Mouse (Mus musculus) embryonic facial prominence, embryonic 10.5 days (tissue): ENCODE results near the gene Mpzl1. TPM values are rescaled to one million over a fixed set of nuclear protein-coding genes. Genes with fewer than 3 reads are reported as not detected.
A peak's percentile ranks its signal among the peaks of the same experiment; 100 is the strongest.
"Not testable (repeated sequence)": the region's sequence is repeated elsewhere in the genome, so short reads cannot be mapped to it uniquely, and the experiment has no call there.

Experiments
- DNase-seq: peaks from one replicate; pipeline ENCODE4 v3.0.0-alpha.2; 2017; ENCODE audit warnings: low spot score
- H3K27ac ChIP-seq: fragments of 300-500 bp; sonication (generic); replicated peaks from 2 replicates; pipeline ENCODE4 v1.5.1; 2016; ENCODE audit warnings: mild to moderate bottlenecking
- H3K27me3 ChIP-seq: fragments of 300-500 bp; sonication (generic); replicated peaks from 2 replicates; pipeline ENCODE4 v1.6.1; 2016; ENCODE audit warnings: low read depth, mild to moderate bottlenecking; ENCODE audit not compliant: poor library complexity, severe bottlenecking
- H3K36me3 ChIP-seq: fragments of 300-500 bp; sonication (generic); replicated peaks from 2 replicates; pipeline ENCODE4 v1.6.1; 2016; ENCODE audit warnings: mild to moderate bottlenecking, moderate library complexity
- H3K4me1 ChIP-seq: fragments of 300-500 bp; sonication (generic); 2 replicates; pipeline ENCODE4 v1.6.1; 2016
- H3K4me3 ChIP-seq: fragments of 300-500 bp; sonication (generic); 2 replicates; pipeline ENCODE4 v1.5.1; 2016; ENCODE audit warnings: mild to moderate bottlenecking, moderate library complexity
- H3K9me3 ChIP-seq: fragments of 300-500 bp; sonication (generic); 2 replicates; pipeline ENCODE4 v1.6.1; 2016; ENCODE audit warnings: mild to moderate bottlenecking
- WGBS: fragments of 180-500 bp; shearing (Covaris S2); methylation state at CpG from one replicate; pipeline ENCODE4 v1.1.7; 2016; 5-methylcytosine and 5-hydroxymethylcytosine counted together
- polyA plus RNA-seq: library from polyadenylated mRNA; unstranded; fragments of >200 nt; fragmentation: Nextera tagmentation; extraction: Ambion mirVana; gene quantifications from 2 replicates; pipeline ENCODE4 v1.2.1, GENCODE M21; 2016

Mpzl1 gene
- 138 and 139 TPM in 2 replicates for polyA plus RNA-seq

DNA sequence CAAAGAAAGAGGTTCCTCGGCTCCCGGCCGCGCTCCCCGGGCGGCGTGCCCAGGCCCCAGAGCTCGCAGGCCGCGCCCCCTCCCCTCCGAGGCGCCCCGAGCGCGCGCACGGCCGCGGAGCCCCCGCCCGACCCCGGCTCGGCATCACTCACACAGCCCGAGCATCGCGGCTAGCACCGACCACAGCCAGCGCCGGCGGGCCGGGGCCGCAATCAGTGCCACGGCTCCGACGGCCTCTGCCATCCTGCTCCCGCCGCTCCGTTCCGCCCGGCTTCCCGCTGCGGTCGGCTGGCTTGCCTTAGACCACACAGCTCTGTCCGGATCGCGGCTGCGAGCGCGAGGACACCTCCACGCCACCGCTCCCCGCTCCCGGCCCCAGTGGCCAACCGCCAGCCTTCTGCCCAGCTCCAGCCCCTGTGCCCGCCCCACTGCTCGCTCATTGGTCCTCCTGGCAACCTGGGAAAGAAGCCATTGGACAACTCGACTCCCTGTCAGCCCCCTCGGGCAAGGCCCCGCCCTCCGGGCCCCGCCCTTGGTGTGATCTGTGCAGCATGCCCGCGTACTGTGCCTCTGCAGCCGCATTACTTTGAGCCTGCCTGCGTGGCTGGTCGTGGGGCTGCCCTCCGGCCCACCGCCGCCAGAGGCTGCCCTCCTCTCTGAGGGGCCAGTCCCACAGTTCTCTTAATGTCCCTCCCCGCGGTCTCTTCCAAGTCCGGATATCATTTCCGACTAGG is at the start of gene Mpzl1:
Gene Mpzl1, minus strand, starts transcription at position 388 of the 734 bp plus-strand sequence.
- no peaks in the 10 kb centered on the region for H3K36me3 ChIP-seq
- peaks cover 60% of the 10 kb centered on the region for H3K4me1 ChIP-seq

DNA sequence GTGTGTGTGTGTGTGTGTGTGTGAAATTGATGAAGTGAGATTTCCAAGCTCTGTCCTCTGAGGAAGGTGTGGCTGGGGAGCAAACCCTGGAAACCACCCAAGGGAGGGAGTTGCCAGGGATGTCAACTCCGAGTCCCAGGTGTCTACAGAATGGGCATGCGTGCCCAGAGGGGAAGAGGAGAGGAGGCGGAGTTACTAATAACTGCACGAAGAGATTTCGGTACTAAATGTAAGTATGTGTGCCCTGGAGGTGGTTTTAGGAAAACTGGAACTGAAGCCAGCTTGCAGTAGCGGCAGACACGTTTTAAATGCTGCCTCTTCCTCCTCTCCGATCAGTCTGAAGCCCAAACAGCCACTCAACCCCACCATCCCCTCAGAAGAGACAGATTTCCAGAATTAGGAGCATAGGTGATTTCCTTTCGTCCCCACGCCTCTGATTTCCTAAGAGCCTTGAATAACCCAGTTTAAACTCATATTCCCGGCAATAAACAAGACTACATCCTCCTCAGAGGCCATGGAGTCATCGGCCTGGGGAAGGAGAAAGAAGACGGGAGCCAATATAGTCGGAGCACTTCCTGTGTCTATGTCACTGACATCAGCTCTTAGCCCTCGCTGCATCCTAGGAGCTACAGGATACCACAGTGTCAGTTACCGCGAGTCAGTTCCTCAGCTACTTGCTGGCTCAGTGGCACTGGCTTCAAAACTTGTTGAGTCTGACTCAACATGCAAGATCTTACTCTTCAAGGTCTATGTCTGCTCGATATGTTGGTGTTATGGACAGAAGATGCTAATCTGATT is 47.9 kb upstream of the Mpzl1 start:
- no peak for DNase-seq
- no peaks in the 10 kb centered on the region for H3K27me3 ChIP-seq
- no peaks in the 10 kb centered on the region for H3K9me3 ChIP-seq
- no peak overlapping the region for H3K27ac ChIP-seq
- 75% methylated on average over 18 of the region's 18 CpGs for WGBS
- H3K36me3 ChIP-seq: no peaks in the 10 kb centered on the region
- no peak overlapping the region for H3K4me3 ChIP-seq
- H3K4me1 ChIP-seq: peaks cover 22% of the 10 kb centered on the region

More for the DNA sequence above, at the start of gene Mpzl1:
- DNase-seq: peak; percentile 100
- no peaks in the 10 kb centered on the region for H3K27me3 ChIP-seq
- WGBS: under 1% methylated on average over 73 of the region's 73 CpGs
- peak within 1 kb of the TSS; percentile 79 for H3K4me3 ChIP-seq
- H3K9me3 ChIP-seq: no peaks in the 10 kb centered on the region
- H3K27ac ChIP-seq: peak within 1 kb of the TSS; percentile 95

DNA sequence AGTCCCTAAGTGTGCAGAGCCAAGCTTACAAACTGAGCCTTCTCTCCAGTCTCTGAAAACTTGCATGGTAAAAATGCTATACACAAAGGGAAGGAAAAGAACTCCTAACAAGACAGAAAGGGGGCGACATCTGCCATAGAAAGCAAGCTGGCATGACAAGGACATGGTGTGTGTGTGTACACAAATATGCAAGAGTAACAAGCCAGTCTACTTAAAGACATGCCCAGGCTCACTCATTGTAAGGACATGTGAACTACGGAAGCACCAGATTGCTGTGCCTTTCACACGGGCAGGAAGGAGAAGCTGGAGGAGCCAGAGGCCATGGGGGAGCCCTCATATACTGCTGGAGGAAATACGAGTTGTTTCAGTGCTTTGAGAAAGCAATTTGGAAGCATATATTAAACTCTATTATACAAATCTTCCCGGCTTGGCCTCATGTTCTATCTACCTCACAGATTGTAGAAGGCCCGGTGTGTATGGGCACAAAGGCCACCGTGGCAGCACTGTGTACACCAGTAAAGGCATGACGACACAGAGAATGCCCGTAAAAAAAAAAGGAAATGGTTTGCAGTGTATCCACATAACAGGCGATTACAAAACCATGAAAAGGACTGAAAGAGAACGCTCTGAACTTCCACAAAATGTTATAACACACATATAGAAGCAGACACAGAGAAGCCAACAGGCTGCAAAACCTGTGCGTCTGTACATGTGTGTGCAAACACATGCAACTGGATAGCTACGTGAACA is 46.9 kb upstream of the Mpzl1 start:
- H3K36me3 ChIP-seq: no peaks in the 10 kb centered on the region
- no peaks in the 10 kb centered on the region for H3K9me3 ChIP-seq
- H3K27me3 ChIP-seq: no peaks in the 10 kb centered on the region
- peak overlapping the region; percentile 49; the same call in 1 of the 2 replicates for H3K27ac ChIP-seq
- H3K4me1 ChIP-seq: peaks cover 20% of the 10 kb centered on the region
- 76% methylated on average over 13 of the region's 13 CpGs for WGBS
- H3K4me3 ChIP-seq: no peak overlapping the region
- DNase-seq: no peak

DNA sequence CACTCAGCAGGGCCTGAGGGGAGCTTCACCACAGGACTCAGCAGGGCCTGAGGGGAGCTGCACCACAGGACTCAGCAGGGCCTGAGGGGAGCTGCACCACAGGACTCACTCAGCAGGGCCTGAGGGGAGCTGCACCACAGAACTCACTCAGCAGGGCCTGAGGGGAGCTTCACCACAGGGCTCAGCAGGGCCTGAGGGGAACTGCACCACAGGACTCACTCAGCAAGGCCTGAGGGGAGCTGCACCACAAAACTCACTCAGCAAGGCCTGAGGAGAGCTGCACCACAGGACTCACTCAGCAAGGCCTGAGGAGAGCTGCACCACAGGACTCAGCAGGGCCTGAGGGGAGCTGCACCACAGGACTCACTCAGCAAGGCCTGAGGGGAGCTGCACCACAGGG is 45.7 kb upstream of the Mpzl1 start:
- not testable (repeated sequence) for H3K27me3 ChIP-seq, DNase-seq, H3K36me3 ChIP-seq, H3K4me3 ChIP-seq, H3K9me3 ChIP-seq
- peak overlapping the region; percentile 49 for H3K27ac ChIP-seq
- H3K4me1 ChIP-seq: peaks cover 20% of the 10 kb centered on the region

DNA sequence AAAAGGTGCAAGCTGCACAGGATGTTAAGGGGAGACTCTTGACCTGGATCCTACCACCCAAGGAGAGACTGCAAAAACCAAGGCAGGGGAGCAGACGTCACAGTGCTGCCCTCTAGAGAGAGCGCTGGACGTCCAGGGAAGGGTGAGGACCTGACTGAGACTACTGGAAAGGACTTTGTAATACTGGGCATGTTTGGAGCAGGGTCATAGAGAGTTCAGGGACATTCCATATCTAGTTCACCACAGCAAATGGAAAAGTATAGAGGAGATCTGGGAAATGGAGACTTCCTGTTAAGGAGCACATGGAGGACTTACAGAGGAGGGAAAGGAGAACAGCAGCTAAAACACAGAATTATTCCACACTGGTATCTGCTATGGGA is 45.3 kb upstream of the Mpzl1 start:
- 36% methylated on average over 3 of the region's 3 CpGs for WGBS
- H3K9me3 ChIP-seq: no peaks in the 10 kb centered on the region
- no peak for DNase-seq
- H3K27ac ChIP-seq: 0 out of 2 replicates have a peak overlapping the region, but pooled peaks have one; percentile 49
- no peak overlapping the region for H3K4me3 ChIP-seq
- no peaks in the 10 kb centered on the region for H3K27me3 ChIP-seq
- H3K4me1 ChIP-seq: peaks cover 16% of the 10 kb centered on the region
- no peaks in the 10 kb centered on the region for H3K36me3 ChIP-seq

DNA sequence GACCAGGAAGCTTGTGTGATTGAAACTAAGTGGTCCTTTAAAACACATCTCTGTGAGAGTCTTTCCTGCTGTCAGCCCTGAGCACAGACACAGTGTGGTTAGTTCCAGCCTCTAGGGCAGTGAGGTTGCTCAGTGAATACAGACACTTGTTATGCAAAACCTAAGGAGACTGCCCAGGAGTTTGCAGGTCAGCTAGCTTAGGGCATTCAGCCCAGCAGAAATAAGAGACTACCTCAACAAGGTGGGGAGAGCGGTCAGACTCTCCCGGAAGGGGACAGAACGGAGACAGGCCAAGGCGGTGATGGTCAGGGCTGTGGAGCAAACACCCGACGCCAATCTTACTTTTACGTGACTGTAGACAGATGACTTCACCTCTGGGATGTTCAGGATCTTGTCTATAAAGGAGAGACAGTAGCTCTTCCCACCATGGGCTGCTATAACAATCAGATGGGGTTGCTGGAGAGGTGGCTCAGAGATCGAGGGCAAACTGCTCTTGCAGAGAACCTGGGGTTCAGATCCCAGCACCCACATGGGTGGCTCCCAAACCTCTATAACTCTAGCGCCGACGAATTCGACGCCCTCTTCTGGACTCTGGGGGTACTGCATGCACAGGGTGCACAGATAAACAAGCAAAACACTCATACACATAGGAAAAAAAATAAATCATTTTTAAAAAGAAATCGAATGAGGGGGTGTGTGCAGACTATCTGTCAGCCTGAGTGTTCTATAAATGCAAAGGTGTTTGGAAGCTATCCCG is 44.7 kb upstream of the Mpzl1 start:
- no peak overlapping the region for H3K27ac ChIP-seq
- no peak for DNase-seq
- H3K9me3 ChIP-seq: no peaks in the 10 kb centered on the region
- H3K4me1 ChIP-seq: peaks cover 10% of the 10 kb centered on the region
- WGBS: 61% methylated on average over 15 of the region's 15 CpGs
- no peaks in the 10 kb centered on the region for H3K27me3 ChIP-seq
- no peak overlapping the region for H3K4me3 ChIP-seq
- H3K36me3 ChIP-seq: no peaks in the 10 kb centered on the region

DNA sequence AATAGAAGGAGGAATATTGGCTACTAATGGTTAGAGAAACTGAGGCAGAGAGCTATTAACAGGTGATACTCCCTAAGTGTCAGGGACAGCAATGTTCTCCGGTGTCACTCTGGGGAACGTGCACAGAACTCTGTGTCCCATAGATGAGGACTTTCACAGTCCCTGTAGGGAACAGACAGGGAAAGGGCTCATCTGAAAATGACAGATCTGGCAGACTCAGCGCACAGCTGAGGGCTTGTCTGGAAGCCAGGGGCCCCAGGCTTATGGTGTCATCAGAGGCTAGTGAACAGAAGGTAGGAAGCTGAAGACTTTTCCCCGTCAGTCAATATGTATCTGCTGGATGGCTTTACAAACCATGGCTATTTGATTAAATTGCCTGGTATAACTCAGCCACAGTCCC is 43.2 kb upstream of the Mpzl1 start:
- DNase-seq: no peak
- Histone ChIP-seq H3K27me3 (no peaks in the 10 kb centered on the region), H3K27ac (no peak overlapping the region), H3K4me1 (peaks cover 10% of the 10 kb centered on the region), H3K4me3 (no peak overlapping the region), H3K9me3 (no peaks in the 10 kb centered on the region), H3K36me3 (no peaks in the 10 kb centered on the region)
- WGBS: 69% methylated on average over 4 of the region's 4 CpGs

DNA sequence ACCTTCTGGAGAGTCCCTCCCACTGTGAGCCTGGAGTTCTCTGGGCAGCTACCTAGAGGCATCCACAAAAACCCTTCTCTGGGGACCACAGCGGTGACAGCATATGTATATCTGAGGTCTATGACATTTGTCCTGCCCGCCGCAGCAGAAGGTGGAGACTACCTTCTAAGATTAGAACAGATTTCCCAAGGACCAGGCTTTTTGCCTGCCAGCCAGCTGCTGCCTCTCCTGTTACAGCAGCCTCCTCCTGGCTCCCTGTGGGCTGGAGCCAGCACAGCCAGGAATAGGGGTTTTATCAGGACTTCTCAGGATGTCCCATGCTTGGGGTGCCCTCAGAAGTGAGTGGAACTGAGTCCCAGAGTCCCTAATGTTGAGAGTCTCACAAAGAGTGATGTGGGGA is 42.7 kb upstream of the Mpzl1 start:
- Histone ChIP-seq H3K27me3 (no peaks in the 10 kb centered on the region), H3K36me3 (no peaks in the 10 kb centered on the region), H3K4me1 (peaks cover 10% of the 10 kb centered on the region), H3K27ac (no peak overlapping the region), H3K9me3 (no peaks in the 10 kb centered on the region), H3K4me3 (no peak overlapping the region)
- 75% methylated on average over 3 of the region's 3 CpGs for WGBS
- no peak for DNase-seq

DNA sequence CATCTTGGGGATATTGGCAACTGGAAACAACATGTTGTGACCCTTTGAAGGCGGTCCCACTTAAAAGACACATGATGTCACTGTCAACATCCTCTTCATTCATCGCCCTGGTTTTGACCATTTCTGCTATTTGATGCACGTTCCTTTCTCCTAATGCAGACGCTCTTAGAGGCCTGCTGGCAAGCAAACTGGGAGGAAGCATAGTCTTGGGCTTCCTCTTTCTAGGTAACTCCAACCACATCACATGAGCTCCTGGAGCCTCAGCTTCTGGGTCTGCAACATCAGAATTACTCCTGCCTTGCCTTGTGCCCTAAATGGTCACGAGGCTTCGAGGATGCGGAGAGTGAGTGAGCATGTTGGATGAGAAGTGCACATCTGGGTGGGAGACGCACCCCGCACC is 40.8 kb upstream of the Mpzl1 start:
- Histone ChIP-seq H3K27me3 (no peaks in the 10 kb centered on the region), H3K36me3 (no peaks in the 10 kb centered on the region), H3K4me3 (no peak overlapping the region), H3K27ac (no peak overlapping the region), H3K9me3 (no peaks in the 10 kb centered on the region), H3K4me1 (peaks cover 9% of the 10 kb centered on the region)
- DNase-seq: no peak
- WGBS: 94% methylated on average over 9 of the region's 9 CpGs

DNA sequence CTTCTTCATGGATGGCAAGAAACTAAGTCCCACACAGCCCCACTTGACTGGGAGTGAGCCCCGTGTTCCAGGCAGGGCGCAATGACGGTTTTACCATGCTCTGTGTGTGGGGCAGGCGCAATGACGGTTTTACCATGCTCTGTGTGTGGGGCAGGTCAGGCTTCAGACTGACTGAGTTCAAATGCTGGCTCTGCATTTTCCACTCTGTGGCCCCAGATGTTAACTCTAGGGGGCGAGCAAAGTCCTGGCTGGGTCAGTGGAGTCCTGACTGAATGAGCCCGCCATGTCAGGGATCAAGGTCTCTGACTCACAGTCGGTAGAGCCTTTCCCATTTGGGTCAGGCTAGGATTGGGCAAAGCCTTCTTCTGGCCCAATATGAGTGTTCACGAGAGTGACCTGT is 38.0 kb upstream of the Mpzl1 start:
- no peaks in the 10 kb centered on the region for H3K27me3 ChIP-seq
- no peak for DNase-seq
- no peaks in the 10 kb centered on the region for H3K9me3 ChIP-seq
- H3K27ac ChIP-seq: no peak overlapping the region
- WGBS: 79% methylated on average over 9 of the region's 9 CpGs
- peaks cover 7% of the 10 kb centered on the region for H3K4me1 ChIP-seq
- no peak overlapping the region for H3K4me3 ChIP-seq
- H3K36me3 ChIP-seq: no peaks in the 10 kb centered on the region

DNA sequence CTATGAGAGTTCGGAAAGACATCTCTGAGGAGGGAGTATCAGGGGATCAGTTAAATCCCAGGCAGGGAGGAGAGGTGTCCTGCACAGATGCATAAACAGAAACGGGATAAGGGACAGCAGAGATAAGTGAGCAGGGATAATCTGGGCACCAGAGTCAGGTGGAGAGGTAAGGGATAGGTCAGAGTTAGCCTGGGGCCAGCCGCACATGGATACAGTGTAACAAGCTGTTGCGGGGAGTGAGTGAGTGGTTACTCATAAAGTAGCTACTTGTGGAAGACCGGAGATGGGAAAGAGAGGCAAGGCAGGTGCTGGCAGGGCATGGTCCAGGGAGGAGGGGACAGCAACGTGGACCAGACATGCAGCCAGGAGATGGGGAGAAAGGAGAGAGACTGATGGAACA is 35.7 kb upstream of the Mpzl1 start:
- no peak overlapping the region for H3K4me3 ChIP-seq
- H3K4me1 ChIP-seq: peaks cover 12% of the 10 kb centered on the region
- DNase-seq: no peak
- H3K27ac ChIP-seq: no peak overlapping the region
- H3K9me3 ChIP-seq: no peaks in the 10 kb centered on the region
- H3K27me3 ChIP-seq: no peaks in the 10 kb centered on the region
- H3K36me3 ChIP-seq: no peaks in the 10 kb centered on the region
- 73% methylated on average over 6 of the region's 6 CpGs for WGBS

DNA sequence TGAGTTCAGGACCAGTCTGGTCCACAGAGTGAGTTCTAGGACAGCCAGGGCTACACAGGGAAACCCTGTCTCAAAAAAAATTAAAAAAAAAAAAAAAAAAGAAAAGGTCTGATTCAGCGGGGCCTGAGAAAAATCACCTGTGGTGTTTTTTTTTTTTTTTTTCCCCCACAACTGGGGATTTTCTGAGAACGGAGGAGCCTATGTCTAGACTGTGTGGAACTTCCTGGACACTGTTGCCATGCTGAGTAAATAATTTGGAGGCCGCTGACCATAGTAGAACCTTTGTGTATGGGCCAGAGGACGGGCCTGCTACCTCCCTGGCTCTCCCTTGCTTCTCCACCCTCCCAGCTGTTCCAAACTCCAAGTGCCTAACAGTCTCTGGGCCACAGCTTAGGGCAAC is 34.6 kb upstream of the Mpzl1 start:
- 66% methylated on average over 4 of the region's 4 CpGs for WGBS
- H3K27me3 ChIP-seq: no peaks in the 10 kb centered on the region
- DNase-seq: no peak
- no peaks in the 10 kb centered on the region for H3K9me3 ChIP-seq
- peaks cover 16% of the 10 kb centered on the region for H3K4me1 ChIP-seq
- H3K27ac ChIP-seq: no peak overlapping the region
- H3K4me3 ChIP-seq: no peak overlapping the region
- H3K36me3 ChIP-seq: no peaks in the 10 kb centered on the region
